Mouse (Mus musculus): ENCODE measurements around the gene Kdm4a.

DNA sequence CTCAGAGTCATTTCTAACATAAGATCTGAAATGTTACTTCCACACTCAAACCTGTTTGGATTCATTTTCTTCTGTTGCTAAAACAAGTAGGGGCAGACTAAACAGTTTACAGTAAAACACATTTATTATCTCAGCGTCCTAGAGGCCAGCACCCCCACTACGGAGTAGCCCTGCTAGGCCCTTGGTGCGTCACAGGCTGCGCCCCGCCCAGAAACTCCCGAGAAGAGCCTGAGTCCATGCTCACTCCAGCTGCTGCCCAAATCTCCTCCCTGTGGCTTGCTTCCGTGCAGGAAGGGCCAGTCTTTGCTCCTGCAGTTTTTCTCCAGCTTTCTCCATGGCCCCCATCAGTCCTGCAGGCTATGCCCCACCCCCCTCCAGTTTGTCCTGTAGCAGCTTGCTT is 71.1 kb downstream of the Kdm4a start:
- TF ChIP-seq CTCF (IDR thresholded peaks at IDR 0.05; ENCODE audit: insufficient read depth, low read depth, low read length) (no peak), POLR2A (IDR thresholded peaks at IDR 0.05; ENCODE audit: insufficient read depth, low read depth, low read length) (no peak)
